8 mouse cellular contexts compared by ENCODE assay signal in the genomic region with DNA sequence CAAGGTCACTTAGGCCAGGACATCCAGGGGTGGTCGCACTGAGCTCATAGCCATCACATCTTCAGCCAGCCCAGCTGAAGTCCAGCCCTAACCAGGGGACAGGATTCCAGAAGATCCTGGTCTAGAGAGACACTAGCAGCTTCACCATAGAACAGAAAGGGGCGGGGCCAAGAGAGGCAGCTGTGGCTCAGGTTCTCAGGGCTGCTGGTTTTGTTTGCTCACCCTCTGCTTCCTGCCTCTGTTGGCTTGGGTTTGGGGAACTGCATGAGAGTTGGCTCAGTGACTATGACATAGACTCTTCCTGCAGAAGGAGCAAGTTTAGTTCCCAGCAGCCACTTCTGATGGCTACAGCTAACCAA. TPM values are rescaled to one million over a fixed set of nuclear protein-coding genes. Genes with fewer than 3 reads are reported as not detected.
DNase-seq lines count a peak whose midpoint lies in the region; ATAC-seq and TF ChIP-seq lines count a peak whose summit lies in the region.

No protein-coding gene starts in this region.

- 69% methylated on average over 2 of the region's 2 CpGs for WGBS in lung, embryonic 15.5 days
- WGBS in stomach, postnatal 0 days: 76% methylated on average over 2 of the region's 2 CpGs
- 97% methylated on average over 2 of the region's 2 CpGs for WGBS in hindbrain, embryonic 10.5 days

- TF ChIP-seq CTCF in stomach, postnatal 0 days (IDR thresholded peaks at IDR 0.05; ENCODE audit: low read depth): no peak

- H3K9me3 ChIP-seq in lung, embryonic 15.5 days: no peaks in the 10 kb centered on the region
- no peaks in the 10 kb centered on the region for H3K9me3 ChIP-seq in stomach, postnatal 0 days (ENCODE audit: control insufficient read depth, low read length)
- H3K9me3 ChIP-seq in hindbrain, embryonic 10.5 days: no peaks in the 10 kb centered on the region

- TF ChIP-seq EP300 in stomach, postnatal 0 days (optimal IDR thresholded peaks at IDR 0.05): no peak

- peaks cover 9% of the 10 kb centered on the region for H3K36me3 ChIP-seq in lung, embryonic 15.5 days
- 0 out of 2 replicates have a peak, but pooled peaks cover 4% of the 10 kb centered on the region for H3K36me3 ChIP-seq in stomach, postnatal 0 days (ENCODE audit: control insufficient read depth, insufficient read depth, low read length)
- peaks cover 29% of the 10 kb centered on the region for H3K36me3 ChIP-seq in hindbrain, embryonic 10.5 days

- DNase-seq in kidney, postnatal 36 days: peak; percentile 36 to 61
- DNase-seq in kidney, adult 9 months: no peak
- peak; percentile 62 for DNase-seq in stomach, postnatal 0 days (ENCODE audit: low spot score)
- DNase-seq in embryo, embryonic 11 days: no peak
- DNase-seq in hindbrain, embryonic 10.5 days (ENCODE audit: low spot score): no peak
- no peak for DNase-seq in cerebellum, postnatal 14 days

- no peak overlapping the region for H3K4me2 ChIP-seq in lung, embryonic 15.5 days
- no peak overlapping the region for H3K4me2 ChIP-seq in stomach, postnatal 0 days (replicated peaks; ENCODE audit: low read depth)

- H3K4me3 ChIP-seq in brown adipose tissue, adult 24 weeks (ENCODE audit: insufficient read depth, low read depth, low read length): no peak overlapping the region
- H3K4me3 ChIP-seq in lung, embryonic 15.5 days: no peak overlapping the region
- H3K4me3 ChIP-seq in stomach, postnatal 0 days (ENCODE audit: low read depth, low read length): no peak overlapping the region
- H3K4me3 ChIP-seq in hindbrain, embryonic 10.5 days: no peak overlapping the region

- H3K27me3 ChIP-seq in lung, embryonic 15.5 days: no peaks in the 10 kb centered on the region
- H3K27me3 ChIP-seq in stomach, postnatal 0 days (ENCODE audit: control insufficient read depth, insufficient read depth, low read length): no peaks in the 10 kb centered on the region
- no peaks in the 10 kb centered on the region for H3K27me3 ChIP-seq in hindbrain, embryonic 10.5 days (ENCODE audit: insufficient read depth, poor library complexity, severe bottlenecking)

- H3K27ac ChIP-seq in brown adipose tissue, adult 24 weeks (replicated peaks; ENCODE audit: low read depth, low read length): 0 out of 2 replicates have a peak overlapping the region, but pooled peaks have one; percentile 3
- 0 out of 2 replicates have a peak overlapping the region, but pooled peaks have one; percentile 8 for H3K27ac ChIP-seq in lung, embryonic 15.5 days
- H3K27ac ChIP-seq in stomach, postnatal 0 days (replicated peaks): no peak overlapping the region
- H3K27ac ChIP-seq in hindbrain, embryonic 10.5 days: no peak overlapping the region

- no peak overlapping the region for H3K9ac ChIP-seq in lung, embryonic 15.5 days
- no peak overlapping the region for H3K9ac ChIP-seq in stomach, postnatal 0 days (ENCODE audit: low read length)

- H3K4me1 ChIP-seq in brown adipose tissue, adult 24 weeks (ENCODE audit: control insufficient read depth, insufficient read depth, insufficient read length, low read length): peaks cover 13% of the 10 kb centered on the region
- peaks cover 23% of the 10 kb centered on the region for H3K4me1 ChIP-seq in lung, embryonic 15.5 days
- H3K4me1 ChIP-seq in stomach, postnatal 0 days (replicated peaks; ENCODE audit: control insufficient read depth, insufficient read depth): no peaks in the 10 kb centered on the region
- peaks cover 37% of the 10 kb centered on the region for H3K4me1 ChIP-seq in hindbrain, embryonic 10.5 days (replicated peaks)

- no peak for ATAC-seq in lung, embryonic 15.5 days (ENCODE audit: borderline replicate concordance, extremely low read depth, low FRiP score, low TSS enrichment)
- ATAC-seq in stomach, postnatal 0 days (ENCODE audit: low FRiP score, low TSS enrichment): no peak

RNA-seq across cellular contexts. Expression of gene Zfp335, which starts 1.9 kb away (rescaled TPM):
- polyA plus RNA-seq in brown adipose tissue, adult 24 weeks (2012; ENCODE audit: insufficient read depth, insufficient read length, missing spikeins): 6.2 and 6.9 TPM in 2 replicates
- 12.4 and 13.2 TPM in 2 replicates for polyA plus RNA-seq in lung, embryonic 15.5 days (2015; fragmentation: Nextera tagmentation; extraction: Ambion mirVana)
- polyA plus RNA-seq in stomach, postnatal 0 days (2015; fragmentation: Nextera tagmentation; extraction: Ambion mirVana): 3.7 and 4.3 TPM in 2 replicates
- polyA plus RNA-seq in hindbrain, embryonic 10.5 days (2016; fragmentation: Nextera tagmentation; extraction: Ambion mirVana): 15.3 and 18.4 TPM in 2 replicates

RNA-seq across cellular contexts. Expression of gene Mmp9, which starts 27.2 kb away (rescaled TPM):
- 5.8 and 6.9 TPM in 2 replicates for polyA plus RNA-seq in brown adipose tissue, adult 24 weeks (2012; ENCODE audit: insufficient read depth, insufficient read length, missing spikeins)
- polyA plus RNA-seq in lung, embryonic 15.5 days (2015; fragmentation: Nextera tagmentation; extraction: Ambion mirVana): 0.59 and 1.4 TPM in 2 replicates
- 0.87 and 1.1 TPM in 2 replicates for polyA plus RNA-seq in stomach, postnatal 0 days (2015; fragmentation: Nextera tagmentation; extraction: Ambion mirVana)
- 0.56 and 1.2 TPM in 2 replicates for polyA plus RNA-seq in hindbrain, embryonic 10.5 days (2016; fragmentation: Nextera tagmentation; extraction: Ambion mirVana)

RNA-seq across cellular contexts. Expression of gene Pcif1, which starts 34.3 kb away (rescaled TPM):
- polyA plus RNA-seq in brown adipose tissue, adult 24 weeks (2012; ENCODE audit: insufficient read depth, insufficient read length, missing spikeins): 21.6 and 25.6 TPM in 2 replicates
- 74.4 and 75.2 TPM in 2 replicates for polyA plus RNA-seq in lung, embryonic 15.5 days (2015; fragmentation: Nextera tagmentation; extraction: Ambion mirVana)
- polyA plus RNA-seq in stomach, postnatal 0 days (2015; fragmentation: Nextera tagmentation; extraction: Ambion mirVana): 49.2 and 51.4 TPM in 2 replicates
- polyA plus RNA-seq in hindbrain, embryonic 10.5 days (2016; fragmentation: Nextera tagmentation; extraction: Ambion mirVana): 76.1 and 88.4 TPM in 2 replicates

RNA-seq across cellular contexts. Expression of gene Slc12a5, which starts 47.2 kb away (rescaled TPM):
- polyA plus RNA-seq in brown adipose tissue, adult 24 weeks (2012; ENCODE audit: insufficient read depth, insufficient read length, missing spikeins): 1.2 and 1.3 TPM in 2 replicates
- polyA plus RNA-seq in lung, embryonic 15.5 days (2015; fragmentation: Nextera tagmentation; extraction: Ambion mirVana): 0.68 and 1.1 TPM in 2 replicates
- 0.12 and 0.21 TPM in 2 replicates for polyA plus RNA-seq in stomach, postnatal 0 days (2015; fragmentation: Nextera tagmentation; extraction: Ambion mirVana)
- polyA plus RNA-seq in hindbrain, embryonic 10.5 days (2016; fragmentation: Nextera tagmentation; extraction: Ambion mirVana): 3.1 and 5.1 TPM in 2 replicates

RNA-seq across cellular contexts. Expression of gene Pltp, which starts 55.9 kb away (rescaled TPM):
- 59.0 and 82.5 TPM in 2 replicates for polyA plus RNA-seq in brown adipose tissue, adult 24 weeks (2012; ENCODE audit: insufficient read depth, insufficient read length, missing spikeins)
- polyA plus RNA-seq in lung, embryonic 15.5 days (2015; fragmentation: Nextera tagmentation; extraction: Ambion mirVana): 149 and 169 TPM in 2 replicates
- polyA plus RNA-seq in stomach, postnatal 0 days (2015; fragmentation: Nextera tagmentation; extraction: Ambion mirVana): 42.7 and 44.2 TPM in 2 replicates
- 47.2 and 78.1 TPM in 2 replicates for polyA plus RNA-seq in hindbrain, embryonic 10.5 days (2016; fragmentation: Nextera tagmentation; extraction: Ambion mirVana)

Comparison
In these comparisons a context has a peak if more than half of its experiments do, and no peak if none do; other contexts are left out.
1. DNase-seq: peak in kidney, postnatal 36 days (2 of 2) and stomach, postnatal 0 days (single experiment); none in kidney, adult 9 months (single experiment), embryo, embryonic 11 days (single experiment), hindbrain, embryonic 10.5 days (single experiment) and cerebellum, postnatal 14 days (0 of 2).
2. H3K27ac ChIP-seq: peak in brown adipose tissue, adult 24 weeks (single experiment) and lung, embryonic 15.5 days (single experiment); none in stomach, postnatal 0 days (single experiment) and hindbrain, embryonic 10.5 days (single experiment).